Mouse (Mus musculus) ES-Bruce4 (cell line): ENCODE measurements around the gene Nps.

Source experiments
- CTCF ChIP-seq: IDR thresholded peaks from one replicate; pipeline ENCODE4 v1.8.1; 2011; ENCODE audit warnings: low read depth, low read length
- POLR2A ChIP-seq: IDR thresholded peaks from one replicate; pipeline ENCODE4 v1.8.1; 2011; ENCODE audit warnings: low read length; ENCODE audit not compliant: insufficient read depth

DNA sequence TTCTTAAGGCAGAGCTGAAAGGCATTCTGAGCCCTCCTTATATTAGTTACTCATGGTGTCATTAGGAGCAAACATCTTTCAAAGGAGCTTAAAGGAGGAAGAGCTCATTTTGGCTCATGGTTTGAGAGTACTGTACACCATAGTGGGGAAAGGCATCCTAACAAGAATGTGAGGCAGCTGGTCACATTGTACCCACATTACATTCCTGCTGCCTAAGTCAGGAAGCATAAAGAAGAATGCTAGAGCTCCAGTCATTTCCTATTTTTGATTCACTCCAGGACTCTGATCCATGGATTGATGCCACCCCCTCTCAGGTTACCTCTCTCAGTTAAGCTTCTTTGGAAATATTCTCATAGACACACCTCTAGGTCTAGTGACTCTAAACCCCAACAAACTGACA, 48.2 kb upstream of the Nps start:
- TF ChIP-seq CTCF, result no peak
- TF ChIP-seq POLR2A, result no peak
